Mouse (Mus musculus) liver, postnatal 0 days (tissue): ENCODE data around the gene Depdc7. TPM values are rescaled to one million over a fixed set of nuclear protein-coding genes. Genes with fewer than 3 reads are reported as not detected.

Experiments used
- ATAC-seq: fragments of 200-750 bp; cut with Nextera tagmentation; 2 replicates; pipeline ENCODE4 v1.8.0; 2017; ENCODE audit warnings: mild to moderate bottlenecking, moderate library complexity
- DNase-seq: peaks from one replicate; pipeline ENCODE4 v3.0.0-alpha.2; 2016
- H3K27ac ChIP-seq: fragments of 300-500 bp; sonication (generic); 2 replicates; pipeline ENCODE4 v1.5.1; 2014; ENCODE audit warnings: antibody characterized with exemption, moderate library complexity, mild to moderate bottlenecking, low read depth
- H3K27me3 ChIP-seq: fragments of 300-500 bp; sonication (generic); 2 replicates; pipeline ENCODE4 v1.6.1; 2014; ENCODE audit warnings: low read length, control low read depth, mixed read lengths; ENCODE audit not compliant: insufficient read depth
- H3K36me3 ChIP-seq: fragments of 300-500 bp; sonication (generic); replicated peaks from 2 replicates; pipeline ENCODE4 v1.6.1; 2014; ENCODE audit warnings: mild to moderate bottlenecking, control low read depth, low read length, moderate library complexity, mixed read lengths; ENCODE audit not compliant: insufficient read depth
- H3K4me1 ChIP-seq: fragments of 300-500 bp; sonication (generic); 2 replicates; pipeline ENCODE4 v1.6.1; 2014; ENCODE audit warnings: antibody characterized with exemption, mild to moderate bottlenecking, control low read depth; ENCODE audit not compliant: insufficient read depth
- H3K4me2 ChIP-seq: fragments of 300-500 bp; sonication (generic); 2 replicates; pipeline ENCODE4 v1.6.1; 2014; ENCODE audit warnings: low read depth, mild to moderate bottlenecking, low read length, moderate library complexity, mixed read lengths
- H3K4me3 ChIP-seq: fragments of 300-500 bp; sonication (generic); 2 replicates; pipeline ENCODE4 v1.5.1; 2014; ENCODE audit warnings: low read depth, low read length
- H3K9ac ChIP-seq: fragments of 300-500 bp; sonication (generic); replicated peaks from 2 replicates; pipeline ENCODE4 v1.6.1; 2014; ENCODE audit warnings: mild to moderate bottlenecking, moderate library complexity
- H3K9me3 ChIP-seq: fragments of 300-500 bp; sonication (generic); 2 replicates; pipeline ENCODE4 v1.6.1; 2016; ENCODE audit warnings: mild to moderate bottlenecking, control low read depth, low read length, mixed read lengths
- CTCF ChIP-seq: sonication (generic); IDR thresholded peaks from 2 replicates; pipeline ENCODE4 v1.5.1; 2016; ENCODE audit warnings: antibody characterized with exemption, low read depth
- EP300 ChIP-seq: IDR thresholded peaks from 2 replicates; pipeline ENCODE4 v1.6.1; 2016; ENCODE audit warnings: antibody characterized with exemption, low read depth, mild to moderate bottlenecking
- WGBS: fragments of 180-500 bp; shearing (Covaris S2); extraction: QIAGEN DNeasy Blood & Tissue Kit; methylation state at CpG from one replicate; pipeline ENCODE4 v1.1.7; 2014; ENCODE audit not compliant: insufficient replicate concordance; 5-methylcytosine and 5-hydroxymethylcytosine counted together
- polyA plus RNA-seq: library from polyadenylated mRNA; unstranded; fragments of >200 nt; fragmentation: Nextera tagmentation; extraction: Ambion mirVana; gene quantifications from 2 replicates; pipeline ENCODE4 v1.2.1, GENCODE M21; 2015

Gene Depdc7
- polyA plus RNA-seq, 1 experiment from 2014 or later: 20.6 TPM

- 66% methylated on average over 3 of the region's 3 CpGs for WGBS
- no peak overlapping the region for H3K27ac ChIP-seq
- DNase-seq: no peak
Measured at GRCm38 (mm10) chr2:104677326-104677725, 65.4 kb downstream of the Depdc7 start.

More at GRCm38 (mm10) chr2:104677326-104677725, 65.4 kb downstream of the Depdc7 start:
- Histone ChIP-seq H3K4me1 (no peaks in the 10 kb centered on the region), H3K4me3 (no peak overlapping the region), H3K36me3 (no peaks in the 10 kb centered on the region), H3K4me2 (no peak overlapping the region), H3K27me3 (no peaks in the 10 kb centered on the region), H3K9me3 (no peaks in the 10 kb centered on the region), H3K9ac (no peak overlapping the region)
- no peak for TF ChIP-seq EP300
- TF ChIP-seq CTCF: no peak
- no peak for ATAC-seq

Other genes with a start within 250 kb of the Depdc7 start
- 6.0 and 6.3 TPM in 2 replicates for gene Hipk3, start 248.4 kb downstream of the Depdc7 start, polyA plus RNA-seq
- gene Cstf3, start 152.4 kb downstream of the Depdc7 start, polyA plus RNA-seq: 23.0 and 24.3 TPM in 2 replicates
- 10.5 and 12.1 TPM in 2 replicates for gene Tcp11l1, start 30.7 kb downstream of the Depdc7 start, polyA plus RNA-seq
- gene Pin1rt1, start 26.5 kb downstream of the Depdc7 start, polyA plus RNA-seq: not detected in 2 replicates
- 1.2 TPM in 2 replicates for gene Qser1, start 73.9 kb upstream of the Depdc7 start, polyA plus RNA-seq
- gene Prrg4, start 107.0 kb upstream of the Depdc7 start, polyA plus RNA-seq: 0.52 and 0.67 TPM in 2 replicates
- 7.2 and 7.9 TPM in 2 replicates for gene Ccdc73, start 124.9 kb upstream of the Depdc7 start, polyA plus RNA-seq